ENCODE assay signal across 8 mouse cellular contexts in the genomic region with DNA sequence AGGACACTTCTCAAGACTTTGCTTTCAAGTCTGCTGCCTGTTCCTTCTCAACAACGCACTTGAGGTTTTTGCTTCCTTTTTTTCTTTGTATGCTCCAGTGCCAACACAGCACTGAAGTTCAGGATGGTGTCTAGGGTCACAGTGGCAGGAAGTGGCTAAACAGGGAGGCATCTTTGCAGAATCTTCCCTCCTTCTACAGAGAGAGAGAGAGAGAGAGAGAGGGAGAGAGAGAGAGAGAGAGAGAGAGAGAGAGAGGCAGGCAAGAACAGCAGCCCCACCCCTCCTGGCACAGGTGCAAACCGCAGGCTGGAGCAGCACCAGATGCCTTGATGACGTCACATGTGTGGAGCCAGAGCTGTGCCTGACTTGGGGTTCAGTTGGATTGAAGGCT.
A peak's percentile ranks its signal among the peaks of the same experiment; 100 is the strongest.
DNase-seq lines count a peak whose midpoint lies in the region; ATAC-seq and TF ChIP-seq lines count a peak whose summit lies in the region.

No protein-coding gene starts in this region.

- no peaks in the 10 kb centered on the region for H3K36me3 ChIP-seq in neural tube, embryonic 11.5 days (ENCODE audit: control insufficient read depth, insufficient read depth, low read length)
- H3K36me3 ChIP-seq in neural tube, embryonic 15.5 days: no peaks in the 10 kb centered on the region
- no peaks in the 10 kb centered on the region for H3K36me3 ChIP-seq in heart, embryonic 12.5 days
- H3K36me3 ChIP-seq in kidney, embryonic 14.5 days (ENCODE audit: control insufficient read depth, insufficient read depth, low read length): no peaks in the 10 kb centered on the region
- H3K36me3 ChIP-seq in liver, embryonic 13.5 days: no peaks in the 10 kb centered on the region
- no peaks in the 10 kb centered on the region for H3K36me3 ChIP-seq in small intestine, adult 2 months (ENCODE audit: control insufficient read depth, insufficient read depth, low read length)

- H3K4me3 ChIP-seq in neural tube, embryonic 11.5 days (ENCODE audit: low read depth, low read length): no peak overlapping the region
- H3K4me3 ChIP-seq in neural tube, embryonic 15.5 days (replicated peaks): no peak overlapping the region
- H3K4me3 ChIP-seq in heart, embryonic 12.5 days: no peak overlapping the region
- no peak overlapping the region for H3K4me3 ChIP-seq in kidney, embryonic 14.5 days (ENCODE audit: low read length)
- no peak overlapping the region for H3K4me3 ChIP-seq in liver, embryonic 13.5 days (replicated peaks)
- no peak overlapping the region for H3K4me3 ChIP-seq in small intestine, adult 2 months (ENCODE audit: low read depth, low read length)

- 43% methylated on average over 3 of the region's 3 CpGs for WGBS in neural tube, embryonic 11.5 days
- WGBS in neural tube, embryonic 15.5 days: 29% methylated on average over 3 of the region's 3 CpGs
- WGBS in heart, embryonic 12.5 days: 19% methylated on average over 3 of the region's 3 CpGs
- WGBS in kidney, embryonic 14.5 days: 30% methylated on average over 3 of the region's 3 CpGs
- 7% methylated on average over 3 of the region's 3 CpGs for WGBS in liver, embryonic 13.5 days (ENCODE audit: insufficient replicate concordance)
- 1% methylated on average over 3 of the region's 3 CpGs for WGBS in small intestine, adult 2 months

- H3K27me3 ChIP-seq in neural tube, embryonic 11.5 days (ENCODE audit: control insufficient read depth, insufficient read depth, low read length): no peaks in the 10 kb centered on the region
- H3K27me3 ChIP-seq in neural tube, embryonic 15.5 days (replicated peaks): no peaks in the 10 kb centered on the region
- no peaks in the 10 kb centered on the region for H3K27me3 ChIP-seq in heart, embryonic 12.5 days (replicated peaks)
- H3K27me3 ChIP-seq in kidney, embryonic 14.5 days (ENCODE audit: control insufficient read depth, insufficient read depth, low read length): no peaks in the 10 kb centered on the region
- no peaks in the 10 kb centered on the region for H3K27me3 ChIP-seq in liver, embryonic 13.5 days
- H3K27me3 ChIP-seq in small intestine, adult 2 months (ENCODE audit: control insufficient read depth, insufficient read depth, low read length): no peaks in the 10 kb centered on the region

- no peak overlapping the region for H3K27ac ChIP-seq in neural tube, embryonic 11.5 days (ENCODE audit: low read depth, low read length)
- no peak overlapping the region for H3K27ac ChIP-seq in neural tube, embryonic 15.5 days (replicated peaks)
- H3K27ac ChIP-seq in heart, embryonic 12.5 days (ENCODE audit: poor library complexity, severe bottlenecking): no peak overlapping the region
- H3K27ac ChIP-seq in kidney, embryonic 14.5 days (ENCODE audit: low read depth, low read length): no peak overlapping the region
- no peak overlapping the region for H3K27ac ChIP-seq in liver, embryonic 13.5 days
- peak overlapping the region; percentile 77 for H3K27ac ChIP-seq in small intestine, adult 2 months (ENCODE audit: insufficient read depth, low read depth, low read length)

- H3K9me3 ChIP-seq in neural tube, embryonic 11.5 days (ENCODE audit: control insufficient read depth, low read length): no peaks in the 10 kb centered on the region
- no peaks in the 10 kb centered on the region for H3K9me3 ChIP-seq in neural tube, embryonic 15.5 days (replicated peaks)
- H3K9me3 ChIP-seq in heart, embryonic 12.5 days (replicated peaks): peaks cover 5% of the 10 kb centered on the region; the same call in 1 of the 2 replicates
- H3K9me3 ChIP-seq in kidney, embryonic 14.5 days (ENCODE audit: control insufficient read depth, low read length): 0 out of 2 replicates have a peak, but pooled peaks cover 7% of the 10 kb centered on the region
- H3K9me3 ChIP-seq in liver, embryonic 13.5 days (replicated peaks): no peaks in the 10 kb centered on the region; the same call in 1 of the 2 replicates

- TF ChIP-seq POLR2A in small intestine, adult 2 months (IDR thresholded peaks at IDR 0.05; ENCODE audit: low read depth, low read length): no peak

- peaks cover 3% of the 10 kb centered on the region; the same call in 1 of the 2 replicates for H3K4me1 ChIP-seq in neural tube, embryonic 11.5 days (ENCODE audit: control insufficient read depth, insufficient read depth, low read length)
- H3K4me1 ChIP-seq in neural tube, embryonic 15.5 days: peaks cover 23% of the 10 kb centered on the region
- peaks cover 54% of the 10 kb centered on the region for H3K4me1 ChIP-seq in heart, embryonic 12.5 days (replicated peaks)
- H3K4me1 ChIP-seq in kidney, embryonic 14.5 days (ENCODE audit: control insufficient read depth, insufficient read depth, low read length): peaks cover 15% of the 10 kb centered on the region
- H3K4me1 ChIP-seq in liver, embryonic 13.5 days (replicated peaks): peaks cover 43% of the 10 kb centered on the region
- peaks cover 17% of the 10 kb centered on the region for H3K4me1 ChIP-seq in small intestine, adult 2 months (ENCODE audit: control insufficient read depth, insufficient read depth, insufficient read length, low read length)

- H3K9ac ChIP-seq in neural tube, embryonic 11.5 days (ENCODE audit: low read length): no peak overlapping the region
- no peak overlapping the region for H3K9ac ChIP-seq in neural tube, embryonic 15.5 days (replicated peaks)
- no peak overlapping the region for H3K9ac ChIP-seq in heart, embryonic 12.5 days
- peak overlapping the region; percentile 4; the same call in 1 of the 2 replicates for H3K9ac ChIP-seq in kidney, embryonic 14.5 days (ENCODE audit: low read depth, low read length)
- H3K9ac ChIP-seq in liver, embryonic 13.5 days: peak overlapping the region; percentile 1; the same call in 1 of the 2 replicates

- TF ChIP-seq CTCF in small intestine, adult 2 months (IDR thresholded peaks at IDR 0.05; ENCODE audit: extremely low read depth, insufficient read length, insufficient replicate concordance, low read depth, low read length): no peak

- DNase-seq in neural tube, embryonic 11.5 days (ENCODE audit: low spot score): peak; percentile 23
- DNase-seq in liver, embryonic 13.5 days: no peak

- no peak overlapping the region for H3K4me2 ChIP-seq in neural tube, embryonic 11.5 days (ENCODE audit: low read depth)
- no peak overlapping the region for H3K4me2 ChIP-seq in neural tube, embryonic 15.5 days
- 0 out of 2 replicates have a peak overlapping the region, but pooled peaks have one; percentile 3 for H3K4me2 ChIP-seq in heart, embryonic 12.5 days
- H3K4me2 ChIP-seq in kidney, embryonic 14.5 days (replicated peaks; ENCODE audit: low read depth, low read length): no peak overlapping the region
- no peak overlapping the region for H3K4me2 ChIP-seq in liver, embryonic 13.5 days

- ATAC-seq in neural tube, embryonic 11.5 days (ENCODE audit: insufficient read depth, low FRiP score, low TSS enrichment): peak; percentile 58
- ATAC-seq in neural tube, embryonic 15.5 days (ENCODE audit: low FRiP score): no peak
- ATAC-seq in common myeloid progenitor, adult 5-6 weeks (replicated peaks; ENCODE audit: low read depth, poor library complexity, severe bottlenecking): peak; percentile 92
- no peak for ATAC-seq in heart, embryonic 12.5 days (ENCODE audit: insufficient number of reproducible peaks, low FRiP score)
- ATAC-seq in kidney, embryonic 14.5 days (ENCODE audit: low FRiP score, low TSS enrichment): no peak
- no peak for ATAC-seq in liver, embryonic 13.5 days (ENCODE audit: low read depth)
- ATAC-seq in inflammation-experienced regulatory T-cells, adult 6 months: no peak

Comparison
In these comparisons a context has a peak if more than half of its experiments do, and no peak if none do; other contexts are left out.
1. ATAC-seq: peak in neural tube, embryonic 11.5 days (single experiment) and common myeloid progenitor, adult 5-6 weeks (single experiment); none in neural tube, embryonic 15.5 days (single experiment), heart, embryonic 12.5 days (single experiment), kidney, embryonic 14.5 days (single experiment), liver, embryonic 13.5 days (single experiment) and inflammation-experienced regulatory T-cells, adult 6 months (single experiment).
2. H3K9ac ChIP-seq: peak in kidney, embryonic 14.5 days (single experiment) and liver, embryonic 13.5 days (single experiment); none in neural tube, embryonic 11.5 days (single experiment), neural tube, embryonic 15.5 days (single experiment) and heart, embryonic 12.5 days (single experiment).